Mouse (Mus musculus) cortical plate, adult 2 months (tissue): ENCODE measurements at regions not wholly inside any gene's neighbourhood (a gene's known extent, or its start where the extent isn't known, plus 50 kb on each side); places are given as distances from the start of the nearest gene placed in this dataset.
A peak's percentile ranks its signal among the peaks of the same experiment; 100 is the strongest.

ENCODE experiments used
- H3K27ac ChIP-seq: fragments of 200-500 bp; 2 replicates; pipeline ENCODE4 v1.5.1; 2012; ENCODE audit warnings: low read length, control low read depth, inconsistent platforms; ENCODE audit not compliant: insufficient read depth
- H3K4me1 ChIP-seq: fragments of 200-500 bp; 2 replicates; pipeline ENCODE4 v1.6.1; 2011; ENCODE audit warnings: low read length; ENCODE audit not compliant: control insufficient read depth, insufficient read depth
- H3K4me3 ChIP-seq: fragments of 200-500 bp; 2 replicates; pipeline ENCODE4 v1.5.1; 2011; ENCODE audit warnings: mild to moderate bottlenecking, low read length, control low read depth; ENCODE audit not compliant: insufficient read depth
- CTCF ChIP-seq: fragments of 200-500 bp; IDR thresholded peaks from 2 replicates; pipeline ENCODE4 v1.5.1; 2011; ENCODE audit warnings: mild to moderate bottlenecking, control low read depth, low read length; ENCODE audit not compliant: insufficient read depth; ENCODE audit errors: extremely low read depth
- POLR2A ChIP-seq: fragments of 200-500 bp; IDR thresholded peaks from 2 replicates; pipeline ENCODE4 v1.6.1; 2011; ENCODE audit warnings: mild to moderate bottlenecking, low read length, control low read depth; ENCODE audit not compliant: insufficient read depth; ENCODE audit errors: extremely low read depth

DNA sequence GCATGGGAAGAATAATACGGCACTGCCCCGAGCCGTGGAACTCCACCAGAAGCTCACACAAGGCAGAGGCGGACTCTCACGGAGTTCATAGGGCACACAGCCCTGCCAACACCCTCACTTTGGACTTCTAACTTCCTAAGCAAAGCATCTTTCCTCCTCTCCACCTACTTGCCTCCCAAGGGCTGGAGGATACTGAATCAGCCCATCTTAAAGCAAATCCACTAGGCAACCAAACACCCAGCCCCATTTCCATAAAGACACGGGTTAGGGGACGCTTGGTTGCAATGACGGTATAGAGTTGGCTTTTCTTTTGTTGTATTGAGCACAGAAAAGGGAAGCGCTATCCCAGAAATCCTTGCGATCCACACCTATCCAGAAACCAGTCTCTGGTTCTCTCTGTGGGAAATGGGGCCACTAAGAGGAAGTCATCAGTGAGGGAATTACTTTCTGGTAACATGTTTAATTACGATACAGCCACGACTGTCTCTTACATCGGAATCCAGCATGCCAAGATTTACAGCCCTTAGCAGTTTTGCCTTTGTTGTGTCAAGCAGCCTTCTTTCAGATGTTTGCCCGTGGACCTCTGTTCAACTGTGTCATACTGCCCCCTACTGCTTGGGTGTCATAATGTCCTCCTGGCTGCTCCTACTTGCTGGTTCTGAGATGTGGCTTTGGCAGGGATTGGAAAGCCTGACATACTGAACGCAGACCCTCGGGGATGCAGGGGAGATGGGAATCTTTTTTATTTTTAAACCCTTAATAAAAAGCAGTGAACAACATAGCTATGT lies 110.4 kb downstream of the Sptssa start:
- TF ChIP-seq CTCF (peak; percentile 85), POLR2A (no peak)
- H3K27ac ChIP-seq = no peak overlapping the region

GRCm38 (mm10) chr12:54538320-54538705 lies 118.1 kb downstream of the Sptssa start:
- Histone ChIP-seq H3K4me1 (no peaks in the 10 kb centered on the region), H3K27ac (no peak overlapping the region), H3K4me3 (no peak overlapping the region)
- TF ChIP-seq CTCF (no peak), POLR2A (no peak)

More for the DNA sequence above, 110.4 kb downstream of the Sptssa start:
- Histone ChIP-seq H3K4me3 (no peak overlapping the region), H3K4me1 (no peaks in the 10 kb centered on the region)

- H3K4me1 ChIP-seq = no peaks in the 10 kb centered on the region
- H3K4me3 ChIP-seq = no peak overlapping the region
- no peak overlapping the region for H3K27ac ChIP-seq
- no peak for TF ChIP-seq POLR2A
- no peak for TF ChIP-seq CTCF
Measured at GRCm38 (mm10) chr12:54537690-54538319, 118.6 kb downstream of the Sptssa start.

GRCm38 (mm10) chr12:54537022-54537421 lies 119.4 kb downstream of the Sptssa start:
- Histone ChIP-seq H3K27ac (no peak overlapping the region), H3K4me1 (no peaks in the 10 kb centered on the region), H3K4me3 (no peak overlapping the region)
- TF ChIP-seq POLR2A (no peak), CTCF (no peak)

GRCm38 (mm10) chr12:54535556-54536516 lies 120.5 kb downstream of the Sptssa start:
- Histone ChIP-seq H3K27ac (no peak overlapping the region), H3K4me3 (no peak overlapping the region), H3K4me1 (no peaks in the 10 kb centered on the region)
- TF ChIP-seq CTCF (no peak), POLR2A (no peak)

DNA sequence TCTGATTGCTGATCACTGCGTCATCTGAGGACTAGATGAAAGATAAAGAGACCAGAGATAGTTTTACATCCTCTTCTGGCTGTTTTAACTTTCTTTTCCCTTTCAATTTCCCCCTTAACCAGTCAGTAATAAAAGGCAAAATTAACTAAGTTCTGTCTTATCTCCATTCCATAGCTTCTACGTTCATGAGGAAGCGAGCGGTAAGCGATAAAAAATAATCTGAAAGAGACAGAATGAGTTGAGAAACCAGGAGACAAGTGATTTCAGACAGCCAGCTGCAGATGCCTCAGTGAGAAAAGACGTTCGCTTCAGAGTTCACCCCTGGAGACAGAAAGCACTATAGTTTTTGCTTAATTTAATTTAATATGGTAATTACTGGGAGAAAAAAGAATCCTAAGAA lies 121.5 kb downstream of the Sptssa start:
- TF ChIP-seq CTCF (no peak), POLR2A (no peak)
- no peak overlapping the region for H3K4me3 ChIP-seq
- H3K4me1 ChIP-seq = no peaks in the 10 kb centered on the region

GRCm38 (mm10) chr12:54533134-54533533 lies 123.2 kb downstream of the Sptssa start:
- Histone ChIP-seq H3K4me3 (no peak overlapping the region), H3K27ac (no peak overlapping the region), H3K4me1 (no peaks in the 10 kb centered on the region)
- no peak for TF ChIP-seq POLR2A
- TF ChIP-seq CTCF = no peak

More for the DNA sequence above, 121.5 kb downstream of the Sptssa start:
- no peak overlapping the region for H3K27ac ChIP-seq

DNA sequence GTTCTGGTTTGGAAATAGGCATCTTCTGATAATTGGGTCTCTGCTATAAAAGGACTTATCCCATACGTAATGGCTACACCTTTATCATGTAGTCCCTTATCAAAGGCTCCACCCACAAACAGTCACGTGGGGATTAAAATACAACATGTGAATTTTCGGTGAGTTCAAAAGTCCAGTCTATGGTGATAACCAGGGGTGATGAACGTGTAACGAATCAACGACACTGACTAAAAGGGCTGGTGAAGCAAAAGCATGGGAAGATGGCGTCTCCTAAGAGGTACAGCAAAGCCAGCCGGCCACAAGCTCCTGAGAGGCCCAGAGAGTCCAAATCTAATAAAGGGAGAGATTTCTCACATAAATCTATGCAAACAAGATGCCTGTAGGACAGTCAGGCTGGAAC lies 124.3 kb downstream of the Sptssa start:
- no peak overlapping the region for H3K27ac ChIP-seq
- H3K4me3 ChIP-seq = no peak overlapping the region
- no peaks in the 10 kb centered on the region for H3K4me1 ChIP-seq
- TF ChIP-seq CTCF = no peak
- no peak for TF ChIP-seq POLR2A

DNA sequence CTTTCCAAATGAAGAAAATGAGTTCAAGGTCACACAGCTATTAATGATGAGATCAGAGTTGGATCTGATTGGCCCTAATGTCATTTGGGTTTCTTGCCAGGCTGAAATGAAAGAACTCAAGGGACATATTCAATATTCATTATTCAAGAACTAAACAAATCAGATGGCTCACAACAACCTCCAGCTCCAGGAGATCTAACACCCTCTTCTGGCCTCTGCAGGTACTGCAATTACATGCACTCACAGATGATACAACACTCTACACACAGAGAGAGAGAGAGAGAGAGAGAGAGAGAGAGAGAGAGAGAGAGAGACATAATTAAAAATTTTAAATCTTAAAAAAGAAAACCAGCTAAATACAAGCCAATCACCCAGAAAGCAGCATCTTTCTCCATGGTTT lies 128.3 kb downstream of the Sptssa start:
- Histone ChIP-seq H3K27ac (no peak overlapping the region), H3K4me1 (no peaks in the 10 kb centered on the region), H3K4me3 (no peak overlapping the region)
- TF ChIP-seq CTCF (no peak), POLR2A (no peak)
